Mouse (Mus musculus): ENCODE data around the gene Herc3. TPM values are rescaled to one million over a fixed set of nuclear protein-coding genes. Genes with fewer than 3 reads are reported as not detected.

Gene Herc3
- polyA plus RNA-seq, 1 experiment from 2014 or later, result 38.0 TPM

GRCm38 (mm10) chr6:58921623-58922022 lies 90.4 kb downstream of the Herc3 start:
- 55% methylated on average over 3 of the region's 3 CpGs for WGBS
- Histone ChIP-seq H3K9ac (replicated peaks) (no peak overlapping the region), H3K27ac (replicated peaks) (no peak overlapping the region), H3K36me3 (peaks cover 10% of the 10 kb centered on the region), H3K27me3 (replicated peaks) (no peaks in the 10 kb centered on the region), H3K4me1 (no peaks in the 10 kb centered on the region), H3K4me3 (replicated peaks) (no peak overlapping the region), H3K4me2 (no peak overlapping the region), H3K9me3 (replicated peaks) (no peaks in the 10 kb centered on the region)
- no peak for ATAC-seq (ENCODE audit: low FRiP score)

GRCm38 (mm10) chr6:58922511-58922910 lies 91.2 kb downstream of the Herc3 start:
- Histone ChIP-seq H3K4me2 (no peak overlapping the region), H3K36me3 (peaks cover 10% of the 10 kb centered on the region), H3K4me1 (no peaks in the 10 kb centered on the region), H3K4me3 (replicated peaks) (no peak overlapping the region), H3K9me3 (replicated peaks) (no peaks in the 10 kb centered on the region), H3K27ac (replicated peaks) (no peak overlapping the region), H3K27me3 (replicated peaks) (no peaks in the 10 kb centered on the region), H3K9ac (replicated peaks) (no peak overlapping the region)
- no peak for ATAC-seq (ENCODE audit: low FRiP score)
- 87% methylated on average over 5 of the region's 5 CpGs for WGBS

- H3K27me3 ChIP-seq (replicated peaks), result no peaks in the 10 kb centered on the region
- H3K4me2 ChIP-seq, result no peak overlapping the region
- no peak overlapping the region for H3K4me3 ChIP-seq (replicated peaks)
- no peaks in the 10 kb centered on the region for H3K36me3 ChIP-seq
- H3K27ac ChIP-seq (replicated peaks), result no peak overlapping the region
- no peak overlapping the region for H3K9ac ChIP-seq (replicated peaks)
- peaks cover 9% of the 10 kb centered on the region for H3K4me1 ChIP-seq
- no peak for ATAC-seq (ENCODE audit: low FRiP score)
- no peaks in the 10 kb centered on the region for H3K9me3 ChIP-seq (replicated peaks)
- WGBS, result 82% methylated on average over 2 of the region's 2 CpGs
These were observed 96.6 kb downstream of the Herc3 start for GRCm38 (mm10) chr6:58927881-58928280.

- ATAC-seq (ENCODE audit: low FRiP score), result no peak
- no peaks in the 10 kb centered on the region for H3K36me3 ChIP-seq
- H3K4me3 ChIP-seq (replicated peaks), result no peak overlapping the region
- no peak overlapping the region for H3K27ac ChIP-seq (replicated peaks)
- H3K27me3 ChIP-seq (replicated peaks), result no peaks in the 10 kb centered on the region
- no peaks in the 10 kb centered on the region for H3K9me3 ChIP-seq (replicated peaks)
- 93% methylated on average over 9 of the region's 9 CpGs for WGBS
- no peak overlapping the region for H3K4me2 ChIP-seq
- H3K4me1 ChIP-seq, result peaks cover 21% of the 10 kb centered on the region
- H3K9ac ChIP-seq (replicated peaks), result no peak overlapping the region
These were observed 98.7 kb downstream of the Herc3 start for GRCm38 (mm10) chr6:58929911-58930431.

DNA sequence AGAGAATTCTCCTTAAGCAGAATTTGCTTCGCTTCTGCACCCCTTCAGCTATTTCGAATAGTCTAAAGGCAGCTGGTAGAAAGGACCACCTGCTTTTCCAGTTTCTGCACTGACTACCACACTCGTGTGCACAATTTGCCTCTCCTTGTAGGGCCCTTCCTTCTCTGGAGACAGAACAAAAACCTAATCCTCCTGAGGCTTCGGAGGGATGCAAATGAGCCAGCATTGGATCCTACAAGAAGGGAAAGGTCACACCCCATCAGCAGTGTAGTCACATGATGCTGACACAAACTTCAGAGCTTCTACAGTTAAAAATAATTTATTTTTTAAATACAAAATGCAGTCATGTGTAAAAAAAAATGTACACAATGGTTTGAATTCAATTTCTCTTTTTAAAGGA lies 99.9 kb downstream of the Herc3 start:
- Histone ChIP-seq H3K9me3 (replicated peaks) (no peaks in the 10 kb centered on the region), H3K36me3 (no peaks in the 10 kb centered on the region), H3K9ac (replicated peaks) (no peak overlapping the region), H3K4me3 (replicated peaks) (no peak overlapping the region), H3K4me2 (no peak overlapping the region), H3K4me1 (peaks cover 21% of the 10 kb centered on the region), H3K27me3 (replicated peaks) (no peaks in the 10 kb centered on the region), H3K27ac (replicated peaks) (no peak overlapping the region)
- 73% methylated on average over 4 of the region's 4 CpGs for WGBS
- no peak for ATAC-seq (ENCODE audit: low FRiP score)

- H3K36me3 ChIP-seq, result no peaks in the 10 kb centered on the region
- peak overlapping the region; percentile 71 for H3K27ac ChIP-seq (replicated peaks)
- no peaks in the 10 kb centered on the region for H3K27me3 ChIP-seq (replicated peaks)
- H3K4me3 ChIP-seq (replicated peaks), result no peak overlapping the region
- H3K9me3 ChIP-seq (replicated peaks), result no peaks in the 10 kb centered on the region
- H3K4me1 ChIP-seq, result peaks cover 21% of the 10 kb centered on the region
- 52% methylated on average over 12 of the region's 12 CpGs for WGBS
- peak; percentile 49; the same call in 1 of the 2 replicates for ATAC-seq (ENCODE audit: low FRiP score)
- no peak overlapping the region for H3K9ac ChIP-seq (replicated peaks)
- H3K4me2 ChIP-seq, result peak overlapping the region; percentile 33
These were observed 101.4 kb downstream of the Herc3 start for GRCm38 (mm10) chr6:58932515-58933188.

DNA sequence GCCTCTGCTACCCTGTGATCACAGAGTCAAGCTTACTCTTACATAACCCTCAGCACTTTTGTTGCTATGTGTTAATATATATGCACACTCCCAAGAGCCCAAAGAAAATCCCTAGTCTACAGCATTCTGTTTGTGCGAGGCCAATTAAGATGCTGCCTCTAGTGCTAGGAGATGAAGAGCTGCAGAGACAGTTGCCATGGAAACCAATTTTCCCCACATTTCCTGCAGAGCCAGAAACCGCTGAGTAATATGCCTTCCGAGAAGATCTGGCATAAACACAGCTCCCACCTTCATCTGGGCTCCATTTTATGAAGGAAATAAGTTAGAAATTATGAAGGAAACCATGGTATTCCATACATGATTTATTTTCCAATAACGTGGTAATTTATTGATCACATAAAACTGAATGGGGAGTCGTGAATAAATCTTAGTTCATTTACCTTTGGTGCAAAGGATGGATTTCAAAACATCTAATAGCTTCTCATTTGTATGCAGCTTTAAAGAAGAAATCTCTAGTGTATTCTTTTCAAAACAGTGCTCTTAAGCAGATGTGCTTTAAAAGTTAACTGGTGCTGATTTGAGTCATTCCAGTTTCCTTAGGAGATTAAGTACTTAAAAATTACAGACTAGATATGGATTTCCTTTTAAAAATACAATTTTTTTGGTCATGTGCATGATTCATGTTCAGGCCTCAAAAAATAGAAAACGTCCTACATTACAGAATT lies 102.1 kb downstream of the Herc3 start:
- no peaks in the 10 kb centered on the region for H3K9me3 ChIP-seq (replicated peaks)
- peak overlapping the region; percentile 71 for H3K27ac ChIP-seq (replicated peaks)
- peak overlapping the region; percentile 33 for H3K4me2 ChIP-seq
- peak; percentile 94 for ATAC-seq (ENCODE audit: low FRiP score)
- no peaks in the 10 kb centered on the region for H3K27me3 ChIP-seq (replicated peaks)
- no peak overlapping the region for H3K9ac ChIP-seq (replicated peaks)
- WGBS, result 22% methylated on average over 6 of the region's 6 CpGs
- no peak overlapping the region for H3K4me3 ChIP-seq (replicated peaks)
- H3K4me1 ChIP-seq, result peaks cover 21% of the 10 kb centered on the region
- H3K36me3 ChIP-seq, result no peaks in the 10 kb centered on the region

DNA sequence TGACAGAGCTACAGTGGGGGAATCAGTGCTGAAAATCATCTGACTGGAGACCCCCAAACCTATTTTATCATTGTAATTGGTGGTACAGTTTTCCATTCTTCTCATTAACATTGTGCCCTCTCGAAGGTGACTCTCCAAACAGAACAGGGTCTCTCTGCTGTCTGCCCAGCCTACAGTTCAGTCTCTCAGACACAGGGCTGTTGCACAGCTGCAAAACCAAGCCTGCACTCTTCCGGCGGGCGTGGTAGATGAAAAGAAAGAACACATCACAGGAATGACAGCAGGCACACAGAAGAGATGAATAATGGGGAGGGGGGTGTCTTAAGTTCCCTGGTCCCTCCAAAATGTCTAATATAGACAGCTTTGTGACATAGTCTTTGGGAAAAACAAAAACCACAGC lies 102.9 kb downstream of the Herc3 start:
- 48% methylated on average over 4 of the region's 4 CpGs for WGBS
- Histone ChIP-seq H3K27me3 (replicated peaks) (no peaks in the 10 kb centered on the region), H3K4me3 (replicated peaks) (no peak overlapping the region), H3K27ac (replicated peaks) (peak overlapping the region; percentile 77), H3K36me3 (no peaks in the 10 kb centered on the region), H3K9me3 (replicated peaks) (no peaks in the 10 kb centered on the region), H3K4me1 (peaks cover 21% of the 10 kb centered on the region), H3K4me2 (no peak overlapping the region), H3K9ac (replicated peaks) (no peak overlapping the region)
- peak; percentile 6; the same call in 1 of the 2 replicates for ATAC-seq (ENCODE audit: low FRiP score)

DNA sequence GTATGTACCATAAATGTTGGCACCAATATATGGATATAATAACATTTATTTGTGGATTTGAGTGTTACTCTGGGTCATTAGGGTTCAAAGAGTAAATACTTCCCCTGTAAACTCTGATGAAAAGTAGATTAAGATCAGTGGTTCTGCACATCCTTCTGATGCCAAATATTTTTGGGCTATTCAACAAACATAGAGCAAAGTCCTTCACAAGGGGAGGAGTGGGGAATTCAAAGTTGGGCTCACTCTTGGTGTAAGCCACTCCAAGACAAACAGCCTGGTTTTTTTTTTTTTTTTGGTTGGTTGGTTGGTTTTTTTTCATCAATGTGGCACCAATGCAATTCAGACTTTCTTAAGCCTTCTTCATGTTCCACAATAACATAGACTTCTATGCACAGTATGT lies 106.5 kb downstream of the Herc3 start:
- Histone ChIP-seq H3K4me1 (peaks cover 13% of the 10 kb centered on the region), H3K27me3 (replicated peaks) (no peaks in the 10 kb centered on the region), H3K9ac (replicated peaks) (no peak overlapping the region), H3K4me3 (replicated peaks) (no peak overlapping the region), H3K36me3 (0 out of 2 replicates have a peak, but pooled peaks cover 5% of the 10 kb centered on the region), H3K27ac (replicated peaks) (no peak overlapping the region), H3K9me3 (replicated peaks) (no peaks in the 10 kb centered on the region), H3K4me2 (no peak overlapping the region)
- no peak for ATAC-seq (ENCODE audit: low FRiP score)

DNA sequence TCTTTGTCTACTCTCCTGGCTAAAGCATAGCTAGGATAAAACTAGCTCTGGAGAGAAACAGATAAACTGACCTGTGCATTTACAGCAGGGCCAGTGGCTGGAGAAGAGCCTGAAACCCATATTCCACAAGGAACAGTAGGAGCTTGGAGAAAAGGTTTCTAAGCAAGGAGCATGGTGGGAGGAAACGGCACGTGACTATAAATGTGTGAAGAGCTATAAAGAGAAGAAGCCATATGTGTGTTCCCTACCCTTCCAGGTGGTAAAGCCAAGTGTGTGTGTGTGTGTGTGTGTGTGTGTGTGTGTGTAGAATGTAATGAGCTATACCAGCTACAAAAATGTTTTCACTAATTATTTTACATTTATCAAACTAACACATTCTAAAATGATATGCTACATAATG lies 111.0 kb downstream of the Herc3 start:
- ATAC-seq (ENCODE audit: low FRiP score), result no peak
- H3K4me1 ChIP-seq, result no peaks in the 10 kb centered on the region
- H3K36me3 ChIP-seq, result peaks cover 16% of the 10 kb centered on the region
- H3K9me3 ChIP-seq (replicated peaks), result no peaks in the 10 kb centered on the region
- no peaks in the 10 kb centered on the region for H3K27me3 ChIP-seq (replicated peaks)
- no peak overlapping the region for H3K27ac ChIP-seq (replicated peaks)
- H3K9ac ChIP-seq (replicated peaks), result no peak overlapping the region
- H3K4me2 ChIP-seq, result no peak overlapping the region
- WGBS, result 90% methylated on average over 2 of the region's 2 CpGs
- H3K4me3 ChIP-seq (replicated peaks), result no peak overlapping the region

GRCm38 (mm10) chr6:58943958-58944357 lies 112.7 kb downstream of the Herc3 start:
- no peaks in the 10 kb centered on the region for H3K27me3 ChIP-seq (replicated peaks)
- H3K4me2 ChIP-seq, result no peak overlapping the region
- H3K4me1 ChIP-seq, result no peaks in the 10 kb centered on the region
- no peak overlapping the region for H3K27ac ChIP-seq (replicated peaks)
- no peaks in the 10 kb centered on the region for H3K9me3 ChIP-seq (replicated peaks)
- ATAC-seq (ENCODE audit: low FRiP score), result no peak
- H3K4me3 ChIP-seq (replicated peaks), result no peak overlapping the region
- WGBS, result 89% methylated on average over 3 of the region's 3 CpGs
- H3K36me3 ChIP-seq, result peaks cover 16% of the 10 kb centered on the region
- H3K9ac ChIP-seq (replicated peaks), result no peak overlapping the region

GRCm38 (mm10) chr6:58946246-58946645 lies 115.0 kb downstream of the Herc3 start:
- H3K4me2 ChIP-seq, result no peak overlapping the region
- no peak overlapping the region for H3K4me3 ChIP-seq (replicated peaks)
- no peaks in the 10 kb centered on the region for H3K4me1 ChIP-seq
- 81% methylated on average over 2 of the region's 2 CpGs for WGBS
- no peak overlapping the region for H3K9ac ChIP-seq (replicated peaks)
- H3K27ac ChIP-seq (replicated peaks), result no peak overlapping the region
- no peaks in the 10 kb centered on the region for H3K27me3 ChIP-seq (replicated peaks)
- H3K36me3 ChIP-seq, result peaks cover 16% of the 10 kb centered on the region
- ATAC-seq (ENCODE audit: low FRiP score), result no peak
- no peaks in the 10 kb centered on the region for H3K9me3 ChIP-seq (replicated peaks)
